Mouse (Mus musculus) testis, postnatal 10 days (tissue): Measurements from ENCODE around the gene Olfr71.

Source experiments
- DNase-seq: peaks from one replicate; pipeline ENCODE4 v3.0.0; 2021; ENCODE audit warnings: low spot score

Olfr71 gene

GRCm38 (mm10) chr4:43656339-43657109 lies 53.5 kb downstream of the Olfr71 start, which contains the start of gene Hint2:
Gene Hint2 (minus strand): TSS chr4:43656466.
- peak; percentile 94 for DNase-seq

- DNase-seq: no peak
Observed at GRCm38 (mm10) chr4:43655656-43656338, 54.3 kb downstream of the Olfr71 start.
